Mouse (Mus musculus) G1E (cell line): Measurements from ENCODE around the gene Htr2a. TPM values are rescaled to one million over a fixed set of nuclear protein-coding genes. Genes with fewer than 3 reads are reported as not detected.

Source experiments
- ATAC-seq: 2 replicates; pipeline ENCODE4 v1.8.0; 2016; ENCODE audit warnings: mild to moderate bottlenecking; ENCODE audit not compliant: insufficient number of reproducible peaks, poor library complexity, low FRiP score, severe bottlenecking; ENCODE audit errors: extremely low read depth
- DNase-seq: peaks from one replicate; pipeline ENCODE4 v3.0.0; 2012; ENCODE audit warnings: low spot score
- H3K27me3 ChIP-seq: 2 replicates; pipeline ENCODE4 v1.6.1; 2012; ENCODE audit warnings: mild to moderate bottlenecking, low read length, inconsistent platforms; ENCODE audit not compliant: insufficient read depth
- H3K36me3 ChIP-seq: replicated peaks from 2 replicates; pipeline ENCODE3; 2012; ENCODE audit warnings: mild to moderate bottlenecking, inconsistent platforms
- H3K4me1 ChIP-seq: 2 replicates; pipeline ENCODE4 v1.6.1; 2012; ENCODE audit warnings: low read depth, low read length, inconsistent platforms, mixed read lengths; ENCODE audit not compliant: insufficient read depth
- H3K4me3 ChIP-seq: 2 replicates; pipeline ENCODE4 v1.5.1; 2012; ENCODE audit warnings: low read depth, mild to moderate bottlenecking, inconsistent platforms, low read length, moderate library complexity, mixed read lengths
- H3K9me3 ChIP-seq: replicated peaks from 2 replicates; pipeline ENCODE4 v1.6.1; 2012; ENCODE audit warnings: inconsistent platforms
- CTCF ChIP-seq: IDR thresholded peaks from 2 replicates; pipeline ENCODE4 v1.5.1; 2012; ENCODE audit warnings: low read depth, low read length, inconsistent platforms, mixed read lengths
- GATA1 ChIP-seq: IDR thresholded peaks from 2 replicates; pipeline ENCODE4 v1.6.1; 2012; ENCODE audit warnings: borderline replicate concordance, low read length, inconsistent platforms, mixed read lengths
- GATA2 ChIP-seq: IDR thresholded peaks from 2 replicates; pipeline ENCODE4 v1.6.1; 2012; ENCODE audit warnings: low read depth, low read length, inconsistent platforms, borderline replicate concordance
- POLR2AphosphoS5 ChIP-seq: IDR thresholded peaks from 2 replicates; pipeline ENCODE4 v1.6.1; 2012; ENCODE audit warnings: low read depth, low read length, inconsistent platforms; ENCODE audit not compliant: insufficient replicate concordance
- TAL1 ChIP-seq: conservative IDR thresholded peaks from 2 replicates; pipeline ENCODE4 v1.6.1; 2012; ENCODE audit warnings: low read depth, low read length, inconsistent platforms, mixed read lengths
- polyA plus RNA-seq: library from polyadenylated mRNA; stranded (reverse); fragments of >175 nt; gene quantifications from 2 replicates; pipeline ENCODE4 v1.2.3, GENCODE M21; 2012
- total RNA-seq, 2 experiments: library from RNA; stranded (forward) in 1 of 2; stranded (reverse) in 1 of 2; fragments of 200-1000 nt in 1 of 2; fragments of >200 nt in 1 of 2; fragmentation: Nextera tagmentation in 1 of 2; gene quantifications; 2 replicates each; pipeline ENCODE4 v1.2.3; 2014 to 2017

Htr2a gene
- total and polyA plus RNA-seq, 3 experiments = 0.16 TPM; not detected in 2

DNA sequence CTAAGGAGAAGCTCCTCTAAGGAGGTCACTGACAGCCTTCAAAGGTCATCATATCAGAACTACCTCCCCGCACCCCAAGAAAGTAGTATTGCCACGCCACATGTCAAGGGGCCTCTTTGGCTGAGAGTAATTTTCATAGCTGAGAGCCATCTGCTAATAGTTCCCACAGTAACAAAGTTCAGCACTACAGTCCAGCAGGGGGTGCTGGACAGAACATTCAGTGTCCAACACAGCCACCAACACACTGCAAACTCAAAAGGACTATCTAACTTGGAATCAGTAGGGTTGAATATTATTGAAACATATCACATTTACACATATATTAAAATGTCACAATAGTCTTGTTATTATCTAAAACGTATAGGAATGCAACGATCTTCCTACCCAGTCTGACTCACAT, 2.6 kb upstream of the Htr2a start:
- H3K36me3 ChIP-seq = no peaks in the 10 kb centered on the region
- H3K4me3 ChIP-seq = no peak overlapping the region
- DNase-seq (no peak), ATAC-seq (peak; percentile 43)
- no peaks in the 10 kb centered on the region for H3K9me3 ChIP-seq
- H3K27me3 ChIP-seq = peaks cover 9% of the 10 kb centered on the region
- no peak for TF ChIP-seq TAL1
- TF ChIP-seq GATA1 = no peak
- TF ChIP-seq CTCF = no peak
- no peak for TF ChIP-seq POLR2AphosphoS5
- no peak for TF ChIP-seq GATA2
- H3K4me1 ChIP-seq = peaks cover 36% of the 10 kb centered on the region

DNA sequence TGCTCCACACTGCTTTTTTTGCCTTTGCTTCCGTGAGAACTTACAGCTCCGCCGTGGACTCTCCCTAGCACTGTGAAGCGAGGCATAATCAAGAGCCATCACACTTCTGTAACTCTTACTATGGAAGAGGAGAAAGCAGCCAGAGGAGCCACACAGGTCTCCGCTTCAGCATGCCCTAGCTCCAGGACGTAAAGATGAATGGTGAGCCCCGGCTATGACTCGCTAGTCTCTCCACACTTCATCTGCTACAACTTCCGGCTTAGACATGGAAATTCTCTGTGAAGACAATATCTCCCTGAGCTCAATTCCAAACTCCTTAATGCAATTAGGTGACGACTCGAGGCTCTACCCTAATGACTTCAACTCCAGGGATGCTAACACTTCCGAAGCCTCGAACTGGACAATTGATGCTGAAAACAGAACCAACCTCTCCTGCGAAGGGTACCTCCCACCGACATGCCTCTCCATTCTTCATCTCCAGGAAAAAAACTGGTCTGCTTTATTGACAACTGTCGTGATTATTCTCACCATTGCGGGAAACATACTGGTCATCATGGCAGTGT, 1.1 kb downstream of the Htr2a start:
- Histone ChIP-seq H3K36me3 (no peaks in the 10 kb centered on the region), H3K4me1 (peaks cover 68% of the 10 kb centered on the region), H3K9me3 (no peaks in the 10 kb centered on the region), H3K4me3 (no peak overlapping the region), H3K27me3 (peaks cover 4% of the 10 kb centered on the region; the same call in 1 of the 2 replicates)
- no peak for DNase-seq
- ATAC-seq = no peak
- TF ChIP-seq CTCF = no peak

DNA sequence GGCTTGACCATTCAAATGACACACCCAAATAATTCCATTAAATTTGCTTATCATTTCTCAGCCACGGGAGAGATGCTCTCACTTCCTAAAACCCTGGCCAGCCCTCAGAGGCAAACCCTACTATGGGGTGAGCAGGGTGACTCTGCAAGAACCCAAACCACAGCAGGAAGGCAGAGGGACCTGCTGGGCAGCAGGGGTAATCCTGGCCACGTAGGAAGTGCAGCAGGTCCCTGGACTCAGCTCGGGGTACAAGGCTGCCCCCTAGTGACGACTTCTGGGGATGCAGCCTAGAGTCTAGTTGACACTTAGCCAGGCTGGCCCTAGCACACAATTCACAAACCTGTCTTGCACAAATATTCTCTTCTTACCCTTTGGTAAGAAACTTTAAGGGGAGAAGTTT, 2.7 kb downstream of the Htr2a start:
- ATAC-seq (peak; percentile 85), DNase-seq (peak; percentile 83)
- TF ChIP-seq CTCF = peak; percentile 96
- no peak for TF ChIP-seq POLR2AphosphoS5
- peak overlapping the region; percentile 57; the same call in 1 of the 2 replicates for H3K4me3 ChIP-seq
- peaks cover 74% of the 10 kb centered on the region for H3K4me1 ChIP-seq
- no peaks in the 10 kb centered on the region for H3K9me3 ChIP-seq
- no peaks in the 10 kb centered on the region for H3K36me3 ChIP-seq
- H3K27me3 ChIP-seq = 0 out of 2 replicates have a peak, but pooled peaks cover 4% of the 10 kb centered on the region

DNA sequence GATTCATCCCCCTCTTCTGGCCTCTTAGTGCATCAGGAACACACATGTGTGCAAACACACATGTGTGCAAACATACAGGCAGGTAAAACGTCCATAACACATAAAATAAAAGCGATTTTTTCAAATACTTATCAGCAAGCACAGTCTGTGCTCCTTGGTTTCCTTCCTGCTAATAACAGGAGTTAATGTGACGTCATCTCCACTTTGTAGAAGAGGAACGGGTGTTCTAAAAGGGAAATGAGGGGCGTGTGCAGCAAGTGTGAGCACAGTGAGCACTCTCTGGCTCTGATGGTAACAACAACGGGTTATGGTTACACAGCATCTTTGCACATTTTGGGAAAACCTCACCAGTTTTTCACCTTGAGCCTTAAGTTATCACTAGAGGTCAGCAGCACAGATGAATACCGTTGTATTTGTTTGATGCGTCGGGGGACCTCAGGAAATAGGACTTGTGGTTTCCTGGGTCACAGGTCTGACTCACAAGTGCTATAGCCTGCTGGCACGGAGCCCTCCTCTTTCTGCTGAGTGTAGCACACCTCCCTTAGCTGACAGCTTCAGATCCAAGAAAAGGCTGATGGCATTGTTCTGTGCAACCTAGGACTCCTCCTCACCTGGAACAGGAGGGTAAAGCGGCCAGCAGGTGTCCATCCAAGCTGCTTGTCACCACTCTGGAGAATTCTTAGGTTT, 5.6 kb downstream of the Htr2a start:
- no peaks in the 10 kb centered on the region for H3K36me3 ChIP-seq
- DNase-seq (peak; percentile 68), ATAC-seq (peak; percentile 75)
- no peak for TF ChIP-seq GATA2
- no peak for TF ChIP-seq POLR2AphosphoS5
- TF ChIP-seq GATA1 = no peak
- peak; percentile 47 for TF ChIP-seq TAL1
- no peak for TF ChIP-seq CTCF
- peaks cover 64% of the 10 kb centered on the region for H3K4me1 ChIP-seq
- peak overlapping the region; percentile 25; the same call in 1 of the 2 replicates for H3K4me3 ChIP-seq
- no peaks in the 10 kb centered on the region for H3K27me3 ChIP-seq
- H3K9me3 ChIP-seq = no peaks in the 10 kb centered on the region

- H3K4me3 ChIP-seq = no peak overlapping the region
- no peaks in the 10 kb centered on the region for H3K27me3 ChIP-seq
- no peaks in the 10 kb centered on the region for H3K9me3 ChIP-seq
- H3K4me1 ChIP-seq = peaks cover 55% of the 10 kb centered on the region
- DNase-seq = no peak
- TF ChIP-seq POLR2AphosphoS5 (no peak), TAL1 (no peak), GATA2 (no peak), GATA1 (no peak), CTCF (no peak)
- H3K36me3 ChIP-seq = no peaks in the 10 kb centered on the region
- no peak for ATAC-seq
These were observed 9.4 kb downstream of the Htr2a start for GRCm38 (mm10) chr14:74650001-74650400.

DNA sequence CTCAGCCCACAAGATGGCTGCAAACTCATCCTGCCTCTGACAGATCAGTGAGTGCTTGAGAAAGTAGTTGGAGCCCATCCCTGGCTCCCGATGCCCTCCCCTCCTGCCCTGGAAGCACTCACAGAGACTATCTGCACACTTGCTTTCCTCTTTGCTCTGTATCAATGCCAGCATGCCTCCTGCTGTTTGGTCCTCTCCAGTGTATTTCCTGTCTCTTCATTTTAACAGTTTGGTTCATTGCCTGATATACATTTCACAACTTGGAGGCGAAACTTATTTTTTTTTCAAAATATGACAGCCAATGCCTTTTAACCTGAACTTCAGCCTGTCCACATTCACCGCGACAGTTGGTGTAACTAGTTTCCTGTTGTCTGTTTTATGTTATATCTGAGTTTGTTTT, 11.0 kb downstream of the Htr2a start:
- DNase-seq = no peak
- Histone ChIP-seq H3K27me3 (no peaks in the 10 kb centered on the region), H3K9me3 (no peaks in the 10 kb centered on the region), H3K4me3 (no peak overlapping the region), H3K4me1 (peaks cover 43% of the 10 kb centered on the region), H3K36me3 (no peaks in the 10 kb centered on the region)
- TF ChIP-seq POLR2AphosphoS5 (no peak), TAL1 (no peak)
- peak; percentile 18; the same call in 1 of the 2 replicates for ATAC-seq
